Mouse (Mus musculus): ENCODE data around the gene Ugt2b34. TPM values are rescaled to one million over a fixed set of nuclear protein-coding genes. Genes with fewer than 3 reads are reported as not detected.

Gene Ugt2b34
- polyA plus RNA-seq, 1 experiment from 2014 or later = 0.59 TPM

- H3K27me3 ChIP-seq (ENCODE audit: control insufficient read depth, insufficient read depth, low read length) = no peaks in the 10 kb centered on the region
- no peak overlapping the region for H3K4me2 ChIP-seq
- 94% methylated on average over 2 of the region's 2 CpGs for WGBS (ENCODE audit: insufficient replicate concordance)
- H3K9me3 ChIP-seq (replicated peaks; ENCODE audit: control insufficient read depth, low read length) = no peaks in the 10 kb centered on the region
- no peak for ATAC-seq (replicated peaks; ENCODE audit: insufficient number of reproducible peaks, low FRiP score, low TSS enrichment)
- peaks cover 4% of the 10 kb centered on the region; the same call in 1 of the 2 replicates for H3K36me3 ChIP-seq (ENCODE audit: control insufficient read depth, insufficient read depth, low read length)
- no peak overlapping the region for H3K27ac ChIP-seq (ENCODE audit: low read depth, low read length)
- H3K4me1 ChIP-seq (ENCODE audit: control insufficient read depth, insufficient read depth, low read length) = no peaks in the 10 kb centered on the region
- H3K4me3 ChIP-seq (ENCODE audit: low read depth, low read length) = no peak overlapping the region
- no peak overlapping the region for H3K9ac ChIP-seq (ENCODE audit: low read depth, low read length)
These were observed 66.5 kb downstream of the Ugt2b34 start for GRCm38 (mm10) chr5:86840207-86840606.

Other genes with a start within 250 kb of the Ugt2b34 start
- not detected in 2 replicates for gene Tmprss11b, start 230.6 kb downstream of the Ugt2b34 start, polyA plus RNA-seq (2014; fragmentation: Nextera tagmentation; extraction: Ambion mirVana)
- 0.10 TPM in 1 of 2 replicates, not detected in the other for gene Tmprss11e, start 161.1 kb downstream of the Ugt2b34 start, polyA plus RNA-seq (2014; fragmentation: Nextera tagmentation; extraction: Ambion mirVana)
- gene Ythdc1, start 102.7 kb downstream of the Ugt2b34 start, polyA plus RNA-seq (2014; fragmentation: Nextera tagmentation; extraction: Ambion mirVana) = 34.8 and 38.8 TPM in 2 replicates
- not detected in 2 replicates for gene Ugt2b1, start 19.6 kb upstream of the Ugt2b34 start, polyA plus RNA-seq (2014; fragmentation: Nextera tagmentation; extraction: Ambion mirVana)
- not detected in 2 replicates for gene Ugt2b35, start 93.9 kb upstream of the Ugt2b34 start, polyA plus RNA-seq (2014; fragmentation: Nextera tagmentation; extraction: Ambion mirVana)
- not detected in 2 replicates for gene Ugt2b36, start 185.6 kb upstream of the Ugt2b34 start, polyA plus RNA-seq (2014; fragmentation: Nextera tagmentation; extraction: Ambion mirVana)
- not detected in 2 replicates for gene Ugt2b5, start 233.4 kb upstream of the Ugt2b34 start, polyA plus RNA-seq (2014; fragmentation: Nextera tagmentation; extraction: Ambion mirVana)